Mouse (Mus musculus) midbrain, embryonic 10.5 days (tissue): ENCODE data around the gene Strn4. TPM values are rescaled to one million over a fixed set of nuclear protein-coding genes. Genes with fewer than 3 reads are reported as not detected.

Experiments used
- DNase-seq: peaks from one replicate; pipeline ENCODE4 v3.0.0-alpha.2; 2017; ENCODE audit warnings: low spot score
- H3K27ac ChIP-seq: fragments of 300-500 bp; sonication (generic); replicated peaks from 2 replicates; pipeline ENCODE4 v1.5.1; 2016; ENCODE audit warnings: mild to moderate bottlenecking
- H3K27me3 ChIP-seq: fragments of 300-500 bp; sonication (generic); 2 replicates; pipeline ENCODE4 v1.6.1; 2016; ENCODE audit warnings: low read depth, mild to moderate bottlenecking; ENCODE audit not compliant: poor library complexity, severe bottlenecking
- H3K36me3 ChIP-seq: fragments of 300-500 bp; sonication (generic); 2 replicates; pipeline ENCODE4 v1.6.1; 2016; ENCODE audit warnings: mild to moderate bottlenecking, moderate library complexity
- H3K4me1 ChIP-seq: fragments of 300-500 bp; sonication (generic); 2 replicates; pipeline ENCODE4 v1.6.1; 2016
- H3K4me3 ChIP-seq: fragments of 300-500 bp; sonication (generic); 2 replicates; pipeline ENCODE4 v1.5.1; 2016; ENCODE audit warnings: mild to moderate bottlenecking, moderate library complexity
- H3K9me3 ChIP-seq: fragments of 300-500 bp; sonication (generic); replicated peaks from 2 replicates; pipeline ENCODE4 v1.6.1; 2016; ENCODE audit warnings: mild to moderate bottlenecking
- WGBS: fragments of 180-500 bp; shearing (Covaris S2); methylation state at CpG from one replicate; pipeline ENCODE4 v1.1.7; 2016; 5-methylcytosine and 5-hydroxymethylcytosine counted together
- polyA plus RNA-seq: library from polyadenylated mRNA; unstranded; fragments of >200 nt; fragmentation: Nextera tagmentation; extraction: Ambion mirVana; gene quantifications from 2 replicates; pipeline ENCODE4 v1.2.1, GENCODE M21; 2016

The Strn4 gene
- polyA plus RNA-seq, 1 experiment from 2014 or later: 108 TPM

DNA sequence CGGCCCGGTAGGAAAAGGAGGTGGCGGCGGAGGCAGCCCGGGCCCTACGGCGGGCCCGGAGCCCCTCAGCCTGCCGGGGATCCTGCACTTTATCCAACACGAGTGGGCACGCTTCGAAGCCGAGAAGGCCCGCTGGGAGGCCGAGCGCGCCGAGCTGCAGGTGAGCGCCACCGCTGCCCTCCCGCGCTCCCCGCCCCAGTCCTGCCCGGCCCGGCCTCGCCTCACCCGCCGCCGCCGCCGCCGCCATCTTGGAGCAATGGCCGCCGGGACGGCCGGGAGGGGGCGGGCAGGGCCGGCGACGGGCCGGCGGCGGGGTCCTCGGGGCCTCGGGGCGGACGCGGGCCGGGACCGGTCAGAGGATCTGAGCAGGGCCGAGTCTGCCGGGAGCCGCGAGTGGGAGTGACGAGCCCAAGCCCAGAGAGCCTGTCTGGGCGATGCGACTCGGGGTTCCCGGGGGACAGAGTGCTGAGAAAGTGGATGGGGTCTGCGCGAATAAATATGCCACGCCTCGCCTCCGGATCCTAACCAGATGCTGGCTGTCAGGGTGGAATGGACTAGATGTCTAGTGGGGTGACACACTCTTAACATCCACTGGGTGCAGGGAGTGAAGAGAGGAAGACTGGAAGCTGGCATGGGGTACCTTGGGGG lies 910 bp downstream of the Strn4 start, which contains the start of gene Fkrp:
TSS of gene Fkrp (minus strand) at position 258 of the 648 bp plus-strand sequence.
- Histone ChIP-seq H3K27me3 (peaks cover 28% of the 10 kb centered on the region), H3K4me3 (peak within 1 kb of the TSS; percentile 98), H3K9me3 (no peaks in the 10 kb centered on the region), H3K36me3 (peaks cover 26% of the 10 kb centered on the region), H3K4me1 (peaks cover 74% of the 10 kb centered on the region), H3K27ac (peak within 1 kb of the TSS; percentile 100)
- WGBS: under 1% methylated on average over 64 of the region's 64 CpGs
- DNase-seq: peak; percentile 66

DNA sequence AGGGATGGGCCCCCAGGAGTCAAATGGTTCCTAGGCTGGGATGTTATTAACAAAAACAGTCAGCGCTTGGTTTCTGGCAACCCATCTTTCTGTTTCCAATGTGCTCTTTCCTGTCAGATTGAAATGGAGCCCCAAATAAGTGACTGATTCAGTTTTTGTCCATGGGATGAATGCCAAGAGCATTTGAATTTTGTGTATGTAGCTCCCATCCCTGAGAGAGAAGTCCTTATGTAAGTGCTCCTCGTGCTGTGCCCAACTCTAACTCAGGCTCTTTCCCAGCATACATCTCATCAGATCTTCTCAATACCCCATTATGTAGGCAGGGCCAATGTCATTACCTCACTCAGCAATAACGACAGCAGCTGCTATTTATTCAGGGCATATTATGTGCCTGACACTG lies 2.0 kb downstream of the Strn4 start:
- no peak for DNase-seq
- H3K36me3 ChIP-seq: peaks cover 33% of the 10 kb centered on the region
- peak overlapping the region; percentile 98 for H3K4me3 ChIP-seq
- 80% methylated on average over 3 of the region's 3 CpGs for WGBS
- H3K9me3 ChIP-seq: no peaks in the 10 kb centered on the region
- peaks cover 72% of the 10 kb centered on the region for H3K4me1 ChIP-seq
- H3K27me3 ChIP-seq: peaks cover 18% of the 10 kb centered on the region
- peak overlapping the region; percentile 100; the same call in 1 of the 2 replicates for H3K27ac ChIP-seq

DNA sequence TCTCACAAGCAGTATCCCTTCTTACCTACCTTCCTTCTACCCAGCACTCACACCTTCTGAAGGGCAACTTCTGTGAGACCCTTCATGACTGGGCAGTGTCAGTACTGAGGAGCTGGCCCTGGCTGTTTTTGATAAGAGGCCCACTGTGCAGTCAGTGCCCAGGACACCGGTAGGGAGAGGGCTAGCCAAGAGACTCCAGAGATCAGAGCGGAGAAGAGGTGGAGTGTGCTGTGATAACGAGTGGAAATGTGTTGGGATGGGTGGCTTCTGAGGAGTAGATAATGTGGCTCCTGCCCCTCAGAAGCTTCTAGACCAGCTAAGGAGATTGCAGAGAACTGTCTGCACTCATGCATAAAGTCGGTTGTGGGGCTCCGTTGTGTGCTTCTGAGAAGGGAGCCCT lies 4.1 kb downstream of the Strn4 start:
- Histone ChIP-seq H3K27me3 (no peaks in the 10 kb centered on the region), H3K27ac (no peak overlapping the region), H3K4me1 (peaks cover 66% of the 10 kb centered on the region), H3K4me3 (0 out of 2 replicates have a peak overlapping the region, but pooled peaks have one; percentile 18), H3K36me3 (peaks cover 33% of the 10 kb centered on the region), H3K9me3 (no peaks in the 10 kb centered on the region)
- no peak for DNase-seq
- 88% methylated on average over 5 of the region's 5 CpGs for WGBS

DNA sequence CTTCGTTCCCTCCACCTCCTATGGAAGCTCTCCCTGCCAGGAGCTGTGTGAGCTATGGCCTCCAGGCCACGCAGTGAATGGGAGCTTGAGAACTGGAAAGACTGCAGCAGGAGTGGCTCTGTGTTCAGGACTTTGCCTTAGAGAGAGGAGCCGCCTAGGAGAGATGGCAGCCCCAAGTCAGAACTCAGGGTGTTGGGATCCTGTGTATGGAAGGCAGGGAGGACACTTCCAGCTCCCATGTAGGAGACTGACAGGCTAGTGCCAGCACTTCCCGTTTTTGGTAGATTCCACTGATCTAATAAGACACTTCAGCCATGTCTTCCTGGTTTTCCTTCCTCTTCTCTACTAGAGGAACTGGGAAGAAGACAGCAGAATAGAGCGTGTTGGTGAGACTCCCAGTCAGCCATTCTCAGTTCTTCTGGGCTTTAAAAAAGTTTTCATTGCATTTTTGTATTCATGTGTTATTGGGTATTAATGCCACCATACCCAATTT lies 4.6 kb downstream of the Strn4 start:
- Histone ChIP-seq H3K9me3 (no peaks in the 10 kb centered on the region), H3K27ac (no peak overlapping the region), H3K4me1 (peaks cover 61% of the 10 kb centered on the region), H3K36me3 (peaks cover 38% of the 10 kb centered on the region), H3K4me3 (no peak overlapping the region), H3K27me3 (no peaks in the 10 kb centered on the region)
- 75% methylated on average over 5 of the region's 5 CpGs for WGBS
- DNase-seq: no peak

DNA sequence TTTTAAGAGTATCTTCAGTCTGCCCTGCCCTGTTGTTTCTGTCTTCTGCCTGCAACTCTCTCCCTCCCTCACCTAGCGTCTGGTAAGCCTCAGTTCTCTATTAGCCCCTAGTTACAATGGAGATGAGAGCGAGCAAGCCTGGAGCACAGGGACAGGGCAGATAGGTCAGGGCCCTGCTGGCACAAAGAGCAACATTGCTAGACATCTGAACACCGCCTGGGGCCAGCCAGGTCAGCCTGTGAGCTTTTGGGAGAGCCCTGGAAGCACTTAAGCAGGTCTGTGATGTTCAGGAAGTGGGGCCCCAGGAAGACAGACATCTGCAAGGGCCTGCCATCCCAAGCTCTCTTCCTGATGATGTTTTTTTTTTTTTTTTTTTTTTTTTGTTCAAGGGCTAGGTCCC lies 5.4 kb downstream of the Strn4 start:
- H3K36me3 ChIP-seq: peaks cover 46% of the 10 kb centered on the region
- no peaks in the 10 kb centered on the region for H3K27me3 ChIP-seq
- no peak overlapping the region for H3K27ac ChIP-seq
- no peaks in the 10 kb centered on the region for H3K9me3 ChIP-seq
- H3K4me1 ChIP-seq: peaks cover 53% of the 10 kb centered on the region
- 29% methylated on average over 3 of the region's 3 CpGs for WGBS
- peak; percentile 44 for DNase-seq
- peak overlapping the region; percentile 11; the same call in 1 of the 2 replicates for H3K4me3 ChIP-seq

DNA sequence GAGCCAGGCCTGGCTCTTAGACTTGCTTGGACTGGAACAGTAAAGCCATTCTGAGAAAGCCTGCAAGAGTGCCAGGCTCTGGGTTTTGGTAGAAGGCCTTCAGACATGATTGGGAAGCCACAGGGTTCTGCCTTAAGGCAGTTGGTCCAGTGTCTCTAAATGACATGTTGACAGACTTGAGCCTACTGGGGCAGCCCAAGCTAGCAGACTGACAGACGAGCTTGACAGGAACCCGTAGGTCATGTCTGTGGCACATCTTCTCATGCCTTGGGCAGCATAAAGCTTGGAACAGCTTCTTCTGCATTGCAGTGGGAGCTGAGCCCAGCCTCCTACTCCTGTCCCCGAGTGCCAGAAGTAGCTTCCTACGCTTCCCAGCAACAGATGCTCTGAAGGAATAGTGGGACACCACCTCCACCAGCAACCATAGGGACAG lies 6.0 kb downstream of the Strn4 start:
- Histone ChIP-seq H3K27ac (no peak overlapping the region), H3K27me3 (no peaks in the 10 kb centered on the region), H3K4me3 (no peak overlapping the region), H3K36me3 (peaks cover 52% of the 10 kb centered on the region), H3K9me3 (no peaks in the 10 kb centered on the region), H3K4me1 (peaks cover 52% of the 10 kb centered on the region)
- 83% methylated on average over 4 of the region's 4 CpGs for WGBS
- DNase-seq: no peak

DNA sequence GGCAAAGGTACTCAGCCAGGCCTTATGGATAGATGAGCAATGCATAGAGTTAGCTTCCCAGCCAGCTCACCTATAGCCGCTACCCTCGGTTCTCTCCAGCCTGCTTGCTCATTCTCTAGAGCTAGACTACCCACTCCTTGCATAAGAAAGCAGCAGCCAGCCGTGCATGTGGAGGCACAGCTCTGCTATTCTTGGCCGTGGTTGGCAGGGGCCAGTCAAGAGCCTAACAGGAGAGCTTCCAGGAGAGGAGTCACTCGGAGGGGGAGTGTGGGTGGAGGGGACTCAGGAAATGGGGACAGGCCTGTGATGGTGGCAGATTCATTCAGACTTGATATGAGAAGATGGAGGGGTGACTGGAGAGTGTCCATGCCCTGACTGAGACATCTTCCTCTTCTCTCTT lies 8.0 kb downstream of the Strn4 start:
- H3K9me3 ChIP-seq: no peaks in the 10 kb centered on the region
- peaks cover 34% of the 10 kb centered on the region for H3K4me1 ChIP-seq
- no peak for DNase-seq
- 90% methylated on average over 5 of the region's 5 CpGs for WGBS
- H3K4me3 ChIP-seq: no peak overlapping the region
- H3K27ac ChIP-seq: no peak overlapping the region
- no peaks in the 10 kb centered on the region for H3K27me3 ChIP-seq
- H3K36me3 ChIP-seq: peaks cover 70% of the 10 kb centered on the region

DNA sequence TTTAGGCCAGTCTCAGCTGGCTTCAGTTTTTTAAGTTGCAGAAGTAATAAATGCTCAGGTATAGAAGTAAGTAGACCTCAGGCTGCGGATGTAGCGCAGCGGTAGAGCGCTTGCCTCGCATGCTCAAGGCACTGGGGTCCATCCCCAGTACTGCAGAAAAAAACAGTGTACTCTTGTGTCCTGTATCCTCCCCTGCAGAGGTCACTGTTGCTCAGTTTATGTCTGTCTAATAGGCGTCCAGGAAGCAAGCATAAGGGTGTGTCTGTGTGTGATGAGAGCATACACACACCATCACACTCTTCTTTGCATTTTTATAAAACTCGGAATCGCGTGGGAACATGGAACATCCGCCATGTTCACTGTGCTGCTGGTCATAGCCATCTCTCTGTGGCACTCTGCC lies 10.1 kb downstream of the Strn4 start:
- 90% methylated on average over 10 of the region's 10 CpGs for WGBS
- DNase-seq: no peak
- no peak overlapping the region for H3K4me3 ChIP-seq
- no peaks in the 10 kb centered on the region for H3K9me3 ChIP-seq
- no peaks in the 10 kb centered on the region for H3K27me3 ChIP-seq
- H3K27ac ChIP-seq: no peak overlapping the region
- H3K4me1 ChIP-seq: peaks cover 13% of the 10 kb centered on the region
- peaks cover 89% of the 10 kb centered on the region for H3K36me3 ChIP-seq

DNA sequence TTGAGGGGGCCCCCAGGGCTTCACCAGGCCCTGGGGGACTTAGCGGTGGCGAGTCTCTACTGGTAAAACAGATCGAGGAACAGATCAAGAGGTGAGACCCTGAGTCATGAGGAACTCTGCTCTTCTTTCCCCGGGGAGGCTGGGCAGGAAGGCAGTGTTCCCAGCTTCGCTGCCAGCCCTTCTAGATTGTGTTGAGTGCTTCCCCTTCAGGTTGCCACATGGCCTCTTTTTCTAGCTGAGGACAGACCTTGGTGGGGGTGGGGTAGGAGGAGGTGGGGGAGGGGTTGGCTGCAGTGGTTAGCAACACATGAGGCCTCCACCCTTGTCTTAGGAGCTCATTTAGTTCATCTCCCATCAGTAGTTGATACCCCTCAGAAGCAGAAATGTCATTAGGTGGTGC lies 10.9 kb downstream of the Strn4 start:
- no peak for DNase-seq
- H3K27ac ChIP-seq: no peak overlapping the region
- no peaks in the 10 kb centered on the region for H3K9me3 ChIP-seq
- H3K4me1 ChIP-seq: peaks cover 5% of the 10 kb centered on the region
- no peak overlapping the region for H3K4me3 ChIP-seq
- no peaks in the 10 kb centered on the region for H3K27me3 ChIP-seq
- 91% methylated on average over 5 of the region's 5 CpGs for WGBS
- H3K36me3 ChIP-seq: peaks cover 97% of the 10 kb centered on the region

DNA sequence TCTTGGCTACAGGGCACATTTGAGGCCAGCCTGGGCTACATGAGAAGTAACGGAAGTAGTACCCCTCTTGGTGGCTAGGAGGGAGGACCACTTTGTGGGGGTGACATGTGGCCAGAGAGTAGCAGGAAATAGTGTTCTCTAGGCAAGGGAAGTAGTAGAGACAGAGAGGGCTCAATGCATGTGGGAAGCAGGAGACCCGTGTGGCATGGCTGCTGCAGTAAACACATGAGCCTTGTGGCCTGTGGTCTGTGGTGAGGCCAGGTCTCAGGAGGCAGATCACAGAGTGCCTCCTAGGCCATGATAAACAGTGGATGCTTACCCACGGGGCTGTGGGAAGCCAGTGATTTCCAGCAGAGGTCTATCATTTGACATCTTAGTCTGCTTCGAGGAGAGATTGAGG lies 11.6 kb downstream of the Strn4 start:
- Histone ChIP-seq H3K9me3 (no peaks in the 10 kb centered on the region), H3K36me3 (peaks cover 100% of the 10 kb centered on the region), H3K27me3 (no peaks in the 10 kb centered on the region), H3K4me1 (no peaks in the 10 kb centered on the region), H3K27ac (no peak overlapping the region), H3K4me3 (no peak overlapping the region)
- 88% methylated on average over 4 of the region's 4 CpGs for WGBS
- no peak for DNase-seq

DNA sequence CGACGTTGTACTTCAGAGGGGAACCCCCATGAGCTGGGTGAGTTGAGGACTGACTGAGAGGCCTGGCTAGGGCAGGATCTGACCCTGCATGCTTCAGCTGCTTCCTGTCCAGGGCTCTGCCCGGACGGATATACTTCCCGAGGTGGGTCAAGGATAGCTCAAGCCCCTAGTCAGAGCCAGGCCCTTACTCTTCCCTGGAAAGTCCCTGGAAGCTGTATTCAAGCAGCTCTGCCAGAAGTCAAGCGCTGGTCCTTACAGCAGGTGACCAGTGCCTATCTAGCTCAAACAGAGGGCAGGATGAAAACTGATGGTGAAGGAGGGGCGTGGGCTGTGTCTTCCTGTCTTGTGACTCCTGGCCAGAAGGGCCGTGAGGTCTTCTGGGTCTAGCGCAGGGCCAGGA lies 14.8 kb downstream of the Strn4 start:
- H3K4me3 ChIP-seq: no peak overlapping the region
- H3K36me3 ChIP-seq: peaks cover 99% of the 10 kb centered on the region
- DNase-seq: no peak
- no peak overlapping the region for H3K27ac ChIP-seq
- no peaks in the 10 kb centered on the region for H3K9me3 ChIP-seq
- 91% methylated on average over 9 of the region's 9 CpGs for WGBS
- H3K4me1 ChIP-seq: no peaks in the 10 kb centered on the region
- H3K27me3 ChIP-seq: no peaks in the 10 kb centered on the region

DNA sequence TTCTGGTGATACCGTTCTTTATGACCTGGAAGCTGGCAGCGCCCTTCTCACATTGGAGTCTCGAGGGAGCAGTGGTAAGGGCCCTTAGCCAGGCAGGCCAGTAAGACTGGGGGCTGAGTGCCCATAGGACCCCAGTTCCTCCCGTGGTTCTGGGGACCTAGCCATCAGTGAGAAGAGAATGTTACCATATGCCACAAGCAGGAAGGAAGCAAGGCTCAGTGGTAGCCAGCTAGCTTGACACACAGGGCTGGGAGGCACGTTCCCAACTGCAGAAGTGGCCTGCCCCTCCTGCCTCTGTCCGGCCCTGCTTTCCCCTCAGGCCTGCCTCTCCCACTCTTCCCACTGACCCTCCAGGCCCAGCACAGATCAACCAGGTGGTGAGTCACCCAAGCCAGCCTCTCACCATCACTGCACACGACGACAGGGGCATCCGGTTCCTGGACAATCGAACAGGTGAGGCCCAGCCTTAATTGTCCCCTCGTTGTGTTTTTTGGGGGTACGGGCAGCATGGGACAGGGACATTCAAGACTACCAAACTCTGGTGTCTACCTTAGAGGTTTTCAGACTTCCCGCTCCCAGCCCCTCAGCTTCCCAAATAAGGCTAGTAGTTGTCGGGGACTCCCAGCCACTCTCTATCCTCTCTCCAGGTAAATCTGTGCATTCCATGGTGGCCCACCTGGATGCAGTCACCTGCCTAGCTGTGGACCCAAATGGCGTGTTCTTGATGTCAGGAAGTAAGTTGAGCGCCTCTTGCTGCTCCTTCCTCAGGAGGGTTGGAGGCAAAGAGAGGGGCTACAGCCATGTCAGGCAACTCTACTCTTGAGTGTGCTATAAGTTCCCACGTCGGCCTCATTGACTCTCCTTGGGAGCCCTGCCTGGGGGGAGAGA lies 22.5 kb downstream of the Strn4 start:
- Histone ChIP-seq H3K27me3 (no peaks in the 10 kb centered on the region), H3K4me1 (peaks cover 18% of the 10 kb centered on the region), H3K9me3 (no peaks in the 10 kb centered on the region), H3K36me3 (peaks cover 79% of the 10 kb centered on the region), H3K27ac (no peak overlapping the region), H3K4me3 (no peak overlapping the region)
- 93% methylated on average over 18 of the region's 18 CpGs for WGBS
- DNase-seq: no peak
